Mouse (Mus musculus) ovary, adult 2 months (tissue): ENCODE results near the gene Fam135a. TPM values are rescaled to one million over a fixed set of nuclear protein-coding genes. Genes with fewer than 3 reads are reported as not detected.

ENCODE experiments used
- polyA plus RNA-seq: library from polyadenylated mRNA; depleted of rRNA; stranded (reverse); fragments of >200 nt; gene quantifications from 2 replicates; pipeline ENCODE4 v1.2.3, GENCODE M21; 2012; rRNA removed

The Fam135a gene
- polyA plus RNA-seq: 5.0 and 6.1 TPM in 2 replicates

GRCm38 (mm10) chr1:24099926-24100869, at the start of gene Fam135a:
Gene Fam135a, minus strand, starts transcription at chr1:24100341.

DNA sequence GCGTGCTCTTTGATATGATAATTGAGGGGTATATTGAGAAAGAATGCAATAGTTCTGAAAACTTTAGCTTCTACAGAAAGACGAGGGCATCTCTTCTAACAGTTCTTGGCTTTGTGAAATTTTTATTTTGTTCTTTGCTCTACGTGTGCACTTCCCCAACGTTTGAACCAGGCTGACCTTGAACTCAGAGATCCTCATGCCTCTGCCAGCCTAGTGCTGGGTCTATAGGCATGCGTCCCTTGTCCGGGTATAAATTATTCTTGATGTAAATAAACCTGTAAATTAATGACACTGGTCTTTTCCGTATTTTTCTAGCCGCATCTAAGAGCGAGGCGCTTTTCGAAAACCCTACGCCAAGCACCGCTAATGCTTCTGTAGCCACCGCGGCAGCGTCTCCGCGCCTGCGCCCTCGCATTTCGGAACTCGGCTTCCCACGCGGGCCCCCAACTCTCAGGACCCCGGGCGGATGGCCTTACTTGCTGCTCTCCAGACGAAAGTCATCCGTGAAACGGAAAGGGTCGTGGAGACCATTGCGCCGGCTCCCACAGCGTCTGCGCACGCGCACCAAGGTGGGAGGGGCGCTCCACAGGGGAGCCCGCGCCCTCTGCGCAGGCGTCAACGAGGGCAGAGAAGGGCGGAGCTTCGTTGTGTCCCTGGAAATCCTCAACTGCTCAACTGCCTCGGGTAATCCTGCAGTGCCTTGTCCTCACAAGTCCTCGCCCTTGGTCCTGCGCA, 94.9 kb downstream of the Fam135a start, which contains the start of gene Sdhaf4:
Gene Sdhaf4, minus strand, starts transcription at position 587 of the 735 bp plus-strand sequence.

Other genes with a start within 250 kb of the Fam135a start
- gene Smap1, start 178.0 kb downstream of the Fam135a start, polyA plus RNA-seq: 27.9 and 33.9 TPM in 2 replicates
- 2.3 and 3.9 TPM in 2 replicates for gene Sdhaf4, start 94.7 kb downstream of the Fam135a start, polyA plus RNA-seq
- gene Col9a1, start 77.3 kb upstream of the Fam135a start, polyA plus RNA-seq: not detected in 2 replicates